Mouse (Mus musculus): Measurements from ENCODE around the gene Atxn7. TPM values are rescaled to one million over a fixed set of nuclear protein-coding genes. Genes with fewer than 3 reads are reported as not detected.

Atxn7 gene
- polyA plus RNA-seq, 1 experiment from 2014 or later, result 6.6 TPM

DNA sequence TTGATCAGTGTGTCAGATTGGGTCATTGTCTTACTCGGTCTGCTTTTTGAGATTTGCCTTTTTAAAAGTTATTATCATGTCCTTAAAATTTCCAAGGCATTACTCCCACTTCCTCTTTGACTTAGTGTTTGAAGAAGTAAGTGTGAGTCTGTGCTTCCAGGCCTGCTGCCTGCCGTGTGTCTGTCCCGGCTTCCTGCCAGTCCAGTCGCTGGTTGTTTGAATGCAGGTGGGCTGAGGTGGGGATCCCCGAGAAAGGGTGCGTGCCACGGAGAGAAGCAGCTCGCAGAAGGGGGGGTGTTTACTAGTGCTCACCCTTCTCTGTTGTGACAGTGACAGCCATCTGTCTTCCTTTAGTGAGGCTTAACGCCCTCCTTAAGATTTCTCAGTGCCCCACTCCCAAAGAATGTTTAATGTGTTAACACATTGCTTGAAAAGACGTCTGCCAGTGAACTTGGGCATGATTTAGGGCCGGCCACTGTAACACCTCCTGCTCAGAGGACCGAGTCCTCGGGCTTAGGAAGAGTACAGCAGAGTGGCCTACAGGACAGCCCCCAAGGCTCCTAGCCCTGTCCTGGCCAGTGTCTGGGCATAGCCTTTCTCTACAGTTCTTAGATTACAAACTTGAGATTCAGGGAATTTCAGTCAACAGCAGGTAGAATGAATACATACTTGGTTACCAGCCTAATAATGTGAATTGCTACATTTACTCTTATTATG lies 143.1 kb downstream of the Atxn7 start:
- no peaks in the 10 kb centered on the region for H3K9me3 ChIP-seq (ENCODE audit: control insufficient read depth, low read length)
- no peak for DNase-seq (ENCODE audit: low spot score)
- no peaks in the 10 kb centered on the region for H3K27me3 ChIP-seq (replicated peaks; ENCODE audit: control insufficient read depth, insufficient read depth, low read length)
- peaks cover 53% of the 10 kb centered on the region for H3K36me3 ChIP-seq (ENCODE audit: control insufficient read depth, insufficient read depth, low read length)
- H3K4me1 ChIP-seq (replicated peaks; ENCODE audit: control insufficient read depth, insufficient read depth, low read length), result no peaks in the 10 kb centered on the region
- no peak overlapping the region for H3K27ac ChIP-seq (ENCODE audit: low read depth)
- no peak for ATAC-seq (replicated peaks; ENCODE audit: low FRiP score, low TSS enrichment, low read depth)
- WGBS, result 62% methylated on average over 13 of the region's 13 CpGs
- H3K4me2 ChIP-seq (ENCODE audit: low read length), result no peak overlapping the region
- H3K4me3 ChIP-seq (ENCODE audit: low read depth, low read length), result no peak overlapping the region
- H3K9ac ChIP-seq (ENCODE audit: low read length), result no peak overlapping the region

DNA sequence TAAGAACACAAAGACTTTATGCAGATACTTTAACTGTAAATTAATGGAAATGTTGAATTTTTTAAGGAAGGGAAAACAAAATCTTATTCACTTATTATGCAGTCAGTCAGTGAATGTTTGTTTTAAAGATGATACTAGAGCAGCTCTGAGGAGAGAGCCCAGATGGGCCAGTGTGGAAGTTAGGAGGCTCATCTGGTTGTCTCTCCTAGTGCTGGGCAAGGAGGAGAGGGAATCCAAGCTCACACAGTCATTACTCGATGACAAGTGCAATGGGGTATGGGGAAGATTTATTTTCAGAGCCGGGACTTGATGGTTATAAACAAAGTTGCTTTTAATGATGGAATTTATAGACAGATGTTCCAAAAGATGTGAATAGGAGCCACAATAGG lies 143.7 kb downstream of the Atxn7 start:
- DNase-seq (ENCODE audit: low spot score) (no peak), ATAC-seq (replicated peaks; ENCODE audit: low FRiP score, low TSS enrichment, low read depth) (no peak)
- Histone ChIP-seq H3K4me1 (replicated peaks; ENCODE audit: control insufficient read depth, insufficient read depth, low read length) (no peaks in the 10 kb centered on the region), H3K27ac (ENCODE audit: low read depth) (no peak overlapping the region), H3K9me3 (ENCODE audit: control insufficient read depth, low read length) (no peaks in the 10 kb centered on the region), H3K4me3 (ENCODE audit: low read depth, low read length) (no peak overlapping the region), H3K4me2 (ENCODE audit: low read length) (no peak overlapping the region), H3K27me3 (replicated peaks; ENCODE audit: control insufficient read depth, insufficient read depth, low read length) (no peaks in the 10 kb centered on the region), H3K36me3 (ENCODE audit: control insufficient read depth, insufficient read depth, low read length) (peaks cover 51% of the 10 kb centered on the region), H3K9ac (ENCODE audit: low read length) (no peak overlapping the region)
- WGBS, result 64% methylated on average over 2 of the region's 2 CpGs

DNA sequence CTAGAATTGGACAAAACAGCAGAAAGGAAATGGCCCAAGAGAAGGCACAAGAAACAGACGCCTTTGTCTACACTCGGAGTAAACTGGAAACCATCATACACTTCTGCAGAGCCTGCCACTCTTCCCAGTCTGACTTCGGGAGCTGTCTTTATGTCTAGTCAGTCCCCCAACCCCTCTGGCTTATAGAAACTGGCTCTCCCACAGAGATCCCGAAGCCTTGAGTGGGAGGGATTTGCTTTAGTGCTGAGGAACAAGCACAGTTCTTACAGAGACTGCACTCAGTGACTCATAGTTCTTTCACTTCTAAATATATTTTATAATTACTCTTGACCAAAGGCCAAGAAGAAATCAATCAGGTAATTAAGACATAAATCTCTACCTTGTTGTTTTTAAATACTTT lies 149.5 kb downstream of the Atxn7 start:
- ATAC-seq (replicated peaks; ENCODE audit: low FRiP score, low TSS enrichment, low read depth) (no peak), DNase-seq (ENCODE audit: low spot score) (no peak)
- peaks cover 68% of the 10 kb centered on the region for H3K36me3 ChIP-seq (ENCODE audit: control insufficient read depth, insufficient read depth, low read length)
- H3K27me3 ChIP-seq (replicated peaks; ENCODE audit: control insufficient read depth, insufficient read depth, low read length), result no peaks in the 10 kb centered on the region
- no peak overlapping the region for H3K4me3 ChIP-seq (ENCODE audit: low read depth, low read length)
- 81% methylated on average over 4 of the region's 4 CpGs for WGBS
- no peaks in the 10 kb centered on the region for H3K4me1 ChIP-seq (replicated peaks; ENCODE audit: control insufficient read depth, insufficient read depth, low read length)
- H3K9me3 ChIP-seq (ENCODE audit: control insufficient read depth, low read length), result no peaks in the 10 kb centered on the region
- H3K4me2 ChIP-seq (ENCODE audit: low read length), result no peak overlapping the region
- H3K9ac ChIP-seq (ENCODE audit: low read length), result no peak overlapping the region
- no peak overlapping the region for H3K27ac ChIP-seq (ENCODE audit: low read depth)

DNA sequence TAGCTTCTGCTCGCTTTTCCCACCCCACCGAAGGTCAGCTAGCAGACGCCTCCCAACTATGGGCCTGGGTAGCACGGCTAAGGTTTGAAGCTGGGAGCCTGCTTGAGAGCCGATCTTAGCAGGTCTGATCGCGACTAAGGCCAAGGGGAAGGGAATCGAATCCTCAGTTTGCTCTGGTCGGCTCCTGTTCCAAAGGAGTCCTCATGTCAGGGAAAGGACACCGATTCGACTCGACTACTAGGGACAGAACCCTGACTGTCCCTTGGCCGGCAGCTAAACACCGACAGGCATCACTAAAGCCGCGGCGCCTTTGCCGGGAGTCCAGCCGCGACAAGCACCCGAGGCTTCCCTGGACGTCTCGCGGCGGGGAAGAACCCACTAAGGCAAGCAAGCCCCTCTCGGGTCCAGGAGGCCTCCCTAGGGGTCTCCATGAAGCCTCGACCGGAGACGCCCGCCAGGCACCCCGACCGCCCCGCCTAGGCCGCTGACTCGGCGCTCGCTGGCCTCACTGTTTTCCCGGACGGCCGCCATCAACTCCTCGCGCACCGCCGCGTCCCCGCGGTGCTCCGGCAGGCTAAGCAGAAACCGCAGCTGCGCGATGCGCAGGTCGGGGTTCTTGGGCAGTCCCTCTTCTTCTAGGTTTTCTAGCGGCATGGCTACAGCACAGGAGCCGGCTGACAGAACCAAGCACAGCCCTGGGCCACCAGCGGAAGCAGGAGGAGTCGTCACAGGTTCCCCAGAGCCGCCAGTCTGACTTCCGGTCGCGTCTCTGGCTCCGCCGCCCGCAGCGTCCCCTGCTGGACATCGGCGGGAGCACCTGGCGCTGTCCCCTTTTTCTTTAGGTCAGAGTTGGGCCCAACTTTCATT lies 159.2 kb downstream of the Atxn7 start, which contains the start of gene Psmd6:
Gene Psmd6 (minus strand): TSS at position 755 of the 867 bp plus-strand sequence.
- ATAC-seq (replicated peaks; ENCODE audit: low FRiP score, low TSS enrichment, low read depth) (peak; percentile 96), DNase-seq (ENCODE audit: low spot score) (peak; percentile 95)
- no peaks in the 10 kb centered on the region for H3K27me3 ChIP-seq (replicated peaks; ENCODE audit: control insufficient read depth, insufficient read depth, low read length)
- under 1% methylated on average over 67 of the region's 68 CpGs for WGBS
- peaks cover 7% of the 10 kb centered on the region; the same call in 1 of the 2 replicates for H3K4me1 ChIP-seq (replicated peaks; ENCODE audit: control insufficient read depth, insufficient read depth, low read length)
- no peaks in the 10 kb centered on the region for H3K9me3 ChIP-seq (ENCODE audit: control insufficient read depth, low read length)
- peak within 1 kb of the TSS; percentile 96 for H3K9ac ChIP-seq (ENCODE audit: low read length)
- peak within 1 kb of the TSS; percentile 84 for H3K4me2 ChIP-seq (ENCODE audit: low read length)
- H3K36me3 ChIP-seq (ENCODE audit: control insufficient read depth, insufficient read depth, low read length), result peaks cover 36% of the 10 kb centered on the region
- H3K27ac ChIP-seq (ENCODE audit: low read depth), result peak within 1 kb of the TSS; percentile 78
- H3K4me3 ChIP-seq (ENCODE audit: low read depth, low read length), result peak within 1 kb of the TSS; percentile 95

Other genes starting within 250 kb of the Atxn7 start
- not detected in 2 replicates for gene Gm281, start 47.0 kb upstream of the Atxn7 start, polyA plus RNA-seq (2014; fragmentation: Nextera tagmentation; extraction: Ambion mirVana)
- 198 and 202 TPM in 2 replicates for gene Thoc7, start 412 bp downstream of the Atxn7 start, polyA plus RNA-seq (2014; fragmentation: Nextera tagmentation; extraction: Ambion mirVana)
- 212 and 232 TPM in 2 replicates for gene Psmd6, start 159.5 kb downstream of the Atxn7 start, polyA plus RNA-seq (2014; fragmentation: Nextera tagmentation; extraction: Ambion mirVana)
- not detected in 2 replicates for gene Olfr720, start 225.4 kb downstream of the Atxn7 start, polyA plus RNA-seq (2014; fragmentation: Nextera tagmentation; extraction: Ambion mirVana)

Data from intestine, embryonic 14.5 days (tissue).